Mouse (Mus musculus): ENCODE measurements at regions not wholly inside any gene's neighbourhood (a gene's known extent, or its start where the extent isn't known, plus 50 kb on each side); places are given as distances from the start of the nearest gene placed in this dataset.
A peak's percentile ranks its signal among the peaks of the same experiment; 100 is the strongest.

DNA sequence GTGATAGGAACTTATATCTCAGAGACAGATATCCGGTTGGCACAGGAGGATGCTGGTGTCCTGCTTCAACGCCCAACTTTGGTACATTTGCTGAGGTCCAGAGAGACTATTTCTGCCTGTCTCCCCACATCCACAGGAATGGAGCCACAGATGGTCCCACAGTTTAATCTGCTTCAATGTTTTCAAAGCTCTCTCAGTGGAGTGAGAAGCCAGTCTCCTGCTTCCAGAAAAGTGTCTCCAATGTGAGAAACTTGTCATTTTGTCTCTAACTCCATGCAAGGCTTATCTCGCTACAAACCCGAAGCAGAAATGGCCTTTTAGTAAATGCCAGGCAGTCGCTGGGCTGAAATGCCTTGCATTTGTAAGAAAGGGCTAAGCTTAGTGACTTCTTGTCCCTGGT is 86.9 kb upstream of the Frmd4a start:
- no peak for ATAC-seq (ENCODE audit: poor library complexity, severe bottlenecking)

DNA sequence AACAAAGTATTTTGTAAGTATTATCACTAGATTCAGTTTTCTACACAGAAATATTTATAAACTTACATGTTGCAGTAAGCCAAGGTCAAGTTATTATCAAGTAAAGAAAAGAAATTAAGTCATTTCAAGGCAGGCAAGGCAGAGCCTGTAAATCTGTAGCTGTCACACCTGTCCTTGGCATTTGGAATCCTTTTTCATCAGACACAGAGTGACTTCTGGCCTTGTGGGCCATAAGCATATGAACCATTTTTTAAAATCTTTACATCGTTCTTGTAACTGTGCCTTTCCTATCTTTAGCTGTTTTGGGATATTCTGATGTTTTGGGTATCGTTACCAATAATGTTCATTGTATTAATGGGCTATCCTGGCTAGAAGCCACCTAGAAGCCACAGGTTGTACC is 76.7 kb upstream of the Frmd4a start:
- no peak for ATAC-seq (ENCODE audit: poor library complexity, severe bottlenecking)

- ATAC-seq (ENCODE audit: poor library complexity, severe bottlenecking), result no peak
Observed at GRCm38 (mm10) chr2:3941496-3941895, 76.0 kb upstream of the Frmd4a start.

- ATAC-seq (ENCODE audit: poor library complexity, severe bottlenecking), result no peak
Observed at GRCm38 (mm10) chr2:3947432-3947831, 70.1 kb upstream of the Frmd4a start.

- no peak for ATAC-seq (ENCODE audit: poor library complexity, severe bottlenecking)
Observed at GRCm38 (mm10) chr2:3948331-3948730, 69.2 kb upstream of the Frmd4a start.

- ATAC-seq (ENCODE audit: poor library complexity, severe bottlenecking), result no peak
Observed at GRCm38 (mm10) chr2:3957491-3957890, 60.0 kb upstream of the Frmd4a start.

DNA sequence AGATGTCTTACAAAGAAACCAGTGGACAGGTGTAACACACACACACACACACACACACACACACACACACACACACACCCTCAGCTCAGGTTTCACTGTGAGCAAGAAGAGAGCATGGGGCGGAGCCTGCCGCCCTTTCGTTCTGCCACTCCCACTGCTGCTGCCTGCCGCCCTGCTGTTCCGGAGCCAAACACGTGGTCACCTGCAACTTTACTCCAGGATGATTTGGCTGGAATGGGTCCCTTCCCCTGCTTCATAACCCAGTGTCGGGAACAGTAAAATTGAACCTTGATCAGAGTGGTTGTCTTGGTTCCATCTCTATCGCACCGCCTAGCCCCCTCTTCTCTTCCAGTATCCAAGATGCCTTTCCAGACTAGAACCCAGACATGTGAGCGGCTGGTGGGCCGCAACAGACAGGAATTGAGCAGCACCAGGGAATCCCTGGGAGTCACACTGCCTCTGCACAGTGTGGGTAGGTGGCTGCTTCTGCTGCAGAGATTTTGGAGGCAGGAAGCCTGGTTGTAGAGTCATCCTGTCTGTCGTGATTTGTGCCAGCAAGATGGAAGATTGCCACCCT is 59.4 kb upstream of the Frmd4a start:
- ATAC-seq (ENCODE audit: poor library complexity, severe bottlenecking), result no peak

GRCm38 (mm10) chr2:3958711-3959110 is 58.8 kb upstream of the Frmd4a start:
- ATAC-seq (ENCODE audit: poor library complexity, severe bottlenecking), result no peak

DNA sequence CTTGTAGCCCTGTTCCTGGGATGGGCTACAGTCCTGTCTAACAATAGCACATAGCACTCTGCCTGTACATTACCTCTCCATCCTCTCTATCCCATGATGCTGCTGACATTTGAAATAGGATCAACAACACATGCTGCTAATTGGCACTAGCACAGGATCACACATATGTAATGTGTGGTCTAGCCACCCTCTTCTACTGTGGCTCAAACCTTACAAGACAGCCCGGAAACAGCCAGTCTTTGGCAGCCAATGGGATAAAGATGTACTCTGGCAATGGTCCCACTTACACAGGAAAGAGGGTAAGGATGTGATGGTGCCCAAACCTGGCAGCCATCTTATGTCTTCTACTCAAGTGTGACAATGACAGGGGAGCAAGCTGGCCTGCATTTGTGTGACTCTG is 58.3 kb upstream of the Frmd4a start:
- no peak for ATAC-seq (ENCODE audit: poor library complexity, severe bottlenecking)

DNA sequence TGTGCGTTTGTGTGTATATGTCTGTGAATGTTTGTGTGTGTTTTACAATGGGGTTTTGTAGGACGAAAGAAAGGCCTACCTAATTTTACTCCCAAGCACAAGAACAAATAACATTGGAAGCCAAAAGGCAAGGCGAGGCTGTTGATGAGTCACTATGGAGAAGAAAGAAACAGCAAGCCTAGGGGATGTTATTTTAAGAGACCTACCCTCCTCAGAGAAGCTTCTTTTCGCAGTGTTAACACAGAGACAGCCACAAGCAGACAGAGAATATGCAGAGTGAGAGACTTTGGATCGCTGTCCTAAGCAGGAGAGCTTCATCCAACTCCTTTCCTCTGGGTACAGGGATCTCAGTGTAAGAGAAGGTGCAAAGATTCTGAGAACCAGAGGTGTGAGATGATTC is 57.3 kb upstream of the Frmd4a start:
- no peak for ATAC-seq (ENCODE audit: poor library complexity, severe bottlenecking)

GRCm38 (mm10) chr2:3964351-3964750 is 53.2 kb upstream of the Frmd4a start:
- ATAC-seq (ENCODE audit: poor library complexity, severe bottlenecking), result peak; percentile 99

Measured in megakaryocyte, adult 5-6 weeks (primary cell).